In the genomic region with DNA sequence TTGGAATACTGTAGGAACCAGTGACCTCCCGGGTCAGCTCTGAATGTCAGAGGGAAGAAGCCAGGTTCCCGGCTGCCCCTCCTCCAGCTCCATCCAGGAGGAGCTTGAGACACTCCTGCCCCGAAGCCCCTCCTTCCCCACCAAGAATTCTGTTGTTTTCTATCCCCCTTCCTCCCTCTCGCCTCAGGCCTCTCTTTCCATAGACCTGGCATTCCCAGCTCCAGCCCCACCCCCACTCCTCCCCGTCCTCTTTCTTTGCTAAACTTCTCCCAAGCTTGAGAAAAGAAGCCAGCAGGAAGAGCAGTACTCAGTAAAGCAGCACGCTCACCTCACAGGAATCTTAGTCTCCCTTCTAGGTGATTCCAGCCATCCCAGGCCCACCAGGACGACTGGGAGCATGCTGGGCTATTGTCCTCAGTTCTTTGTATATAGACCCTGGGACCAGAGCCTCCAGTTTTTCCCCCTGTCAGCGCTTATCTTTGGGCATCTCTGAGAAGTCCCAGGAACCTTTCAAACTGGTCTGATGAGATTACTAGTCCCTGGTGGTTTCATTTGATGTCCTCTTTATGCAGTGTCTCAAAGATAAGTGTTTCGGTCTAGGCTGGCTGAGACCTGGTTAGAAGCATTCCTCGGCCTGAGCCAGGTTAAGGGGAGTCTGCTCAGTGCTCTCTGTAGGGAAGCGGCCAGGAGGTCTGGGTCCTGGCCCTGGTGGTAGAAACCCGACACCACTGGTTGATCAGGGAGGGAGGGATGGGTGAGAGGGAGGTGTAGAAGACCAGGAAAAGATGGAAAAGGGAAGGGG, we compare ENCODE assay signal across 8 mouse cellular contexts. TPM values are rescaled to one million over a fixed set of nuclear protein-coding genes. Genes with fewer than 3 reads are reported as not detected.
DNase-seq lines count a peak whose midpoint lies in the region; ATAC-seq and TF ChIP-seq lines count a peak whose summit lies in the region.

A gene (minus strand): TSS at position 48 of the 802 bp plus-strand sequence.

- in situ Hi-C loops in CH12.LX (cut with MboI; ENCODE audit: low pct_ligation_motif_present, low pct_unique_long_range_greater_than_20kb, low sequenced_read_pairs) = no loop called here

- DNase-seq in cerebellum, adult 2 months = no peak
- no peak for DNase-seq in cerebellum, postnatal 36 days
- no peak for DNase-seq in CH12.LX (ENCODE audit: extremely low read depth)
- DNase-seq in right cerebral cortex, postnatal 4 days = no peak
- no peak for DNase-seq in left cerebral cortex, adult 9 months (ENCODE audit: low spot score in 2 of 2)
- DNase-seq in natural killer cell, adult 2 months (ENCODE audit: low spot score in 2 of 2) = no peak

- dilution Hi-C loops in CH12.LX (cut with MboI; ENCODE audit: extremely low pct_ligation_motif_present, extremely low pct_unique_long_range_greater_than_20kb, low sequenced_read_pairs) = no loop called here

- H3K9me3 ChIP-seq in CH12.LX (replicated peaks; ENCODE audit: low read length) = no peaks in the 10 kb centered on the region
- no peaks in the 10 kb centered on the region for H3K9me3 ChIP-seq in forebrain, embryonic 15.5 days
- H3K9me3 ChIP-seq in liver, embryonic 16.5 days (replicated peaks; ENCODE audit: control insufficient read depth, low read length) = no peaks in the 10 kb centered on the region

- TF ChIP-seq CTCF in cerebellum, adult 2 months (IDR thresholded peaks at IDR 0.05; ENCODE audit: borderline replicate concordance, insufficient read depth, low read depth, low read length) = no peak
- no peak for TF ChIP-seq CTCF in CH12.LX (conservative IDR thresholded peaks at IDR 0.05 in 1 of 2, IDR thresholded peaks at IDR 0.05 in 1 of 2; ENCODE audit: low read depth in 2 of 2, low read length in 2 of 2)

- H3K4me2 ChIP-seq in CH12.LX (ENCODE audit: insufficient read depth, low read depth, poor library complexity, severe bottlenecking) = peak within 1 kb of the TSS; percentile 53
- H3K4me2 ChIP-seq in forebrain, embryonic 15.5 days (replicated peaks) = peak within 1 kb of the TSS; percentile 98
- peak within 1 kb of the TSS; percentile 58 for H3K4me2 ChIP-seq in liver, embryonic 16.5 days (ENCODE audit: low read depth, low read length)

- H3K4me3 ChIP-seq in cerebellum, adult 2 months (replicated peaks; ENCODE audit: insufficient read depth, low read depth, low read length) = peak within 1 kb of the TSS; percentile 49
- H3K4me3 ChIP-seq in CH12.LX (replicated peaks in 1 of 3; ENCODE audit: low read depth in 2 of 3, low read length in 2 of 3, poor library complexity in 1 of 3) = peak within 1 kb of the TSS in 2 of 3 experiments; percentile 24 to 49
- H3K4me3 ChIP-seq in forebrain, embryonic 15.5 days = peak within 1 kb of the TSS; percentile 54
- H3K4me3 ChIP-seq in liver, embryonic 16.5 days (ENCODE audit: low read depth, low read length) = peak within 1 kb of the TSS; percentile 45

- no peak for TF ChIP-seq EP300 in CH12.LX (IDR thresholded peaks at IDR 0.05; ENCODE audit: low read length)

- no peaks in the 10 kb centered on the region for H3K36me3 ChIP-seq in CH12.LX (replicated peaks in 1 of 2; ENCODE audit: control insufficient read depth in 1 of 2, insufficient read depth in 1 of 2, low read length in 1 of 2)
- H3K36me3 ChIP-seq in forebrain, embryonic 15.5 days = no peaks in the 10 kb centered on the region
- H3K36me3 ChIP-seq in liver, embryonic 16.5 days (ENCODE audit: control insufficient read depth, insufficient read depth) = no peaks in the 10 kb centered on the region

- H3K27ac ChIP-seq in cerebellum, adult 2 months (ENCODE audit: insufficient read depth, low read length) = no peak within 1 kb of the TSS
- no peak within 1 kb of the TSS for H3K27ac ChIP-seq in CH12.LX (ENCODE audit: insufficient read depth, low read depth)
- no peak within 1 kb of the TSS for H3K27ac ChIP-seq in forebrain, embryonic 15.5 days (replicated peaks)
- no peak within 1 kb of the TSS for H3K27ac ChIP-seq in liver, embryonic 16.5 days (ENCODE audit: low read length)

- TF ChIP-seq RAD21 in CH12.LX (IDR thresholded peaks at IDR 0.05; ENCODE audit: low read depth, low read length) = no peak

- TF ChIP-seq POLR2A in cerebellum, adult 2 months (IDR thresholded peaks at IDR 0.05; ENCODE audit: borderline replicate concordance, insufficient read depth, low read length) = no peak
- no peak for TF ChIP-seq POLR2A in CH12.LX (IDR thresholded peaks at IDR 0.05; ENCODE audit: low read depth, low read length)

- H3K4me1 ChIP-seq in cerebellum, adult 2 months (ENCODE audit: control insufficient read depth, insufficient read depth, low read length) = no peaks in the 10 kb centered on the region
- H3K4me1 ChIP-seq in CH12.LX (ENCODE audit: control insufficient read depth in 1 of 2, insufficient read depth in 2 of 2) = peaks cover 5 to 7% of the 10 kb centered on the region in 2 experiments; a peak in 3 of 4 replicates
- H3K4me1 ChIP-seq in forebrain, embryonic 15.5 days = peaks cover 11% of the 10 kb centered on the region
- H3K4me1 ChIP-seq in liver, embryonic 16.5 days (ENCODE audit: control insufficient read depth, low read depth, low read length) = no peaks in the 10 kb centered on the region

- H3K79me2 ChIP-seq in CH12.LX (replicated peaks; ENCODE audit: control insufficient read depth, extremely low read depth, insufficient read depth, poor library complexity, severe bottlenecking) = no peaks in the 10 kb centered on the region

- WGBS in cerebellum, adult 2 months = 47% methylated on average over 12 of the region's 12 CpGs
- 9% methylated on average over 12 of the region's 12 CpGs for WGBS in forebrain, embryonic 15.5 days
- WGBS in liver, embryonic 16.5 days (ENCODE audit: insufficient replicate concordance) = 17% methylated on average over 12 of the region's 12 CpGs

- no peaks in the 10 kb centered on the region for H3K27me3 ChIP-seq in cerebellum, adult 2 months (ENCODE audit: control insufficient read depth, insufficient read depth, low read length)
- peaks cover 73% of the 10 kb centered on the region for H3K27me3 ChIP-seq in CH12.LX (replicated peaks)
- peaks cover 36% of the 10 kb centered on the region for H3K27me3 ChIP-seq in forebrain, embryonic 15.5 days
- H3K27me3 ChIP-seq in liver, embryonic 16.5 days (ENCODE audit: control insufficient read depth, insufficient read depth, low read depth, low read length) = peaks cover 36% of the 10 kb centered on the region

- no peak within 1 kb of the TSS for H3K9ac ChIP-seq in CH12.LX (ENCODE audit: insufficient read depth, low read depth)
- H3K9ac ChIP-seq in forebrain, embryonic 15.5 days (replicated peaks) = no peak within 1 kb of the TSS
- H3K9ac ChIP-seq in liver, embryonic 16.5 days (ENCODE audit: low read depth, low read length) = no peak within 1 kb of the TSS

- no peak for ATAC-seq in forebrain, embryonic 15.5 days (replicated peaks)
- ATAC-seq in liver, embryonic 16.5 days (ENCODE audit: low read depth) = no peak

TF ChIP-seq in CH12.LX, 34 proteins besides CTCF, POLR2A, EP300 and RAD21:
- TF ChIP-seq BHLHE40 (IDR thresholded peaks at IDR 0.05; ENCODE audit: low read depth, low read length) (no peak), GABPA (IDR thresholded peaks at IDR 0.05; ENCODE audit: insufficient replicate concordance, low read depth, low read length) (no peak), SMC3 (IDR thresholded peaks at IDR 0.05; ENCODE audit: low read depth, low read length) (no peak), JUN (IDR thresholded peaks at IDR 0.05; ENCODE audit: insufficient read depth, low read depth, low read length) (no peak), MAFK (IDR thresholded peaks at IDR 0.05; ENCODE audit: insufficient replicate concordance, low read length) (no peak), TBP (conservative IDR thresholded peaks at IDR 0.05; ENCODE audit: low read depth, low read length) (no peak), ZC3H11A (IDR thresholded peaks at IDR 0.05; ENCODE audit: low read depth, low read length) (no peak), SIN3A (IDR thresholded peaks at IDR 0.05; ENCODE audit: low read length) (no peak), ZMIZ1 (IDR thresholded peaks at IDR 0.05; ENCODE audit: low read depth, low read length) (no peak), POLR2AphosphoS2 (IDR thresholded peaks at IDR 0.05; ENCODE audit: low read depth, low read length) (no peak), KAT2A (IDR thresholded peaks at IDR 0.05; ENCODE audit: insufficient replicate concordance, low read length) (no peak), HCFC1 (IDR thresholded peaks at IDR 0.05; ENCODE audit: low read depth, low read length) (no peak), MXI1 (IDR thresholded peaks at IDR 0.05; ENCODE audit: low read depth, low read length) (no peak), MYC (IDR thresholded peaks at IDR 0.05; ENCODE audit: low read depth, low read length) (no peak), ELF1 (IDR thresholded peaks at IDR 0.05; ENCODE audit: low read depth, low read length) (no peak), USF1 (IDR thresholded peaks at IDR 0.05; ENCODE audit: low read depth, low read length) (no peak), RCOR1 (conservative IDR thresholded peaks at IDR 0.05; ENCODE audit: low read depth, low read length) (no peak), E2F4 (IDR thresholded peaks at IDR 0.05; ENCODE audit: insufficient replicate concordance, low read depth, low read length) (no peak), NELFE (IDR thresholded peaks at IDR 0.05; ENCODE audit: low read depth, low read length) (no peak), CHD1 (IDR thresholded peaks at IDR 0.05; ENCODE audit: low read depth, low read length) (no peak)

RNA-seq across cellular contexts. Expression of the gene that starts here (rescaled TPM):
- polyA plus RNA-seq in cerebellum, adult 2 months (2012; rRNA removed) = 0.14 and 0.23 TPM in 2 replicates
- total RNA-seq in CH12.LX (2012; rRNA removed) (not detected in 2 replicates), CH12.LX (2014; rRNA removed) (not detected in 2 replicates)
- 0.08 TPM in 1 of 2 replicates, not detected in the other for polyA plus RNA-seq in CH12.LX (2012; ENCODE audit: insufficient read length, low read depth)
- 0.06 and 0.19 TPM in 2 replicates for polyA plus RNA-seq in forebrain, embryonic 15.5 days (2015; fragmentation: Nextera tagmentation; extraction: Ambion mirVana)
- 0.88 and 0.90 TPM in 2 replicates for polyA plus RNA-seq in liver, embryonic 16.5 days (2015; fragmentation: Nextera tagmentation; extraction: Ambion mirVana)
